Mouse (Mus musculus) bone marrow macrophage, adult 2 months (primary cell): ENCODE measurements around the gene Pttg1ip. TPM values are rescaled to one million over a fixed set of nuclear protein-coding genes. Genes with fewer than 3 reads are reported as not detected.

Experiments
- H3K27ac ChIP-seq: 2 replicates; pipeline ENCODE4 v1.5.1; 2012; ENCODE audit warnings: low read depth, low read length; ENCODE audit not compliant: insufficient read depth
- H3K4me1 ChIP-seq: 2 replicates; pipeline ENCODE4 v1.6.1; 2012; ENCODE audit warnings: low read length; ENCODE audit not compliant: control insufficient read depth, insufficient read depth
- H3K4me3 ChIP-seq: 2 replicates; pipeline ENCODE4 v1.5.1; 2012; ENCODE audit warnings: mild to moderate bottlenecking, low read length, moderate library complexity; ENCODE audit not compliant: insufficient read depth
- CTCF ChIP-seq: IDR thresholded peaks from 2 replicates; pipeline ENCODE4 v1.5.1; 2012; ENCODE audit warnings: low read depth, mild to moderate bottlenecking, low read length, moderate library complexity
- POLR2A ChIP-seq: IDR thresholded peaks from 2 replicates; pipeline ENCODE4 v1.6.1; 2012; ENCODE audit warnings: mild to moderate bottlenecking, low read depth, low read length, borderline replicate concordance
- polyA plus RNA-seq: library from polyadenylated mRNA; stranded (reverse); fragments of >200 nt; gene quantifications from 2 replicates; pipeline ENCODE4 v1.2.4, GENCODE M21; 2012; ENCODE audit not compliant: missing spikeins, insufficient read depth, insufficient read length

The Pttg1ip gene
- polyA plus RNA-seq, 1 experiment = 102 TPM

- Histone ChIP-seq H3K4me1 (peaks cover 15% of the 10 kb centered on the region), H3K4me3 (no peak overlapping the region), H3K27ac (no peak overlapping the region)
- TF ChIP-seq CTCF (no peak), POLR2A (no peak)
Observed at GRCm38 (mm10) chr10:77583795-77584422, 2.4 kb downstream of the Pttg1ip start.

- Histone ChIP-seq H3K27ac (no peak overlapping the region), H3K4me1 (peaks cover 12% of the 10 kb centered on the region), H3K4me3 (no peak overlapping the region)
- TF ChIP-seq POLR2A (no peak), CTCF (no peak)
Observed at GRCm38 (mm10) chr10:77586637-77587036, 5.1 kb downstream of the Pttg1ip start.

GRCm38 (mm10) chr10:77587091-77587775 lies 5.7 kb downstream of the Pttg1ip start:
- Histone ChIP-seq H3K4me1 (peaks cover 12% of the 10 kb centered on the region), H3K4me3 (no peak overlapping the region), H3K27ac (no peak overlapping the region)
- no peak for TF ChIP-seq POLR2A
- TF ChIP-seq CTCF = no peak

GRCm38 (mm10) chr10:77588036-77588435 lies 6.5 kb downstream of the Pttg1ip start:
- Histone ChIP-seq H3K4me3 (no peak overlapping the region), H3K4me1 (peaks cover 7% of the 10 kb centered on the region), H3K27ac (no peak overlapping the region)
- TF ChIP-seq POLR2A = no peak
- no peak for TF ChIP-seq CTCF

- Histone ChIP-seq H3K4me3 (no peak overlapping the region), H3K4me1 (no peaks in the 10 kb centered on the region), H3K27ac (no peak overlapping the region)
- TF ChIP-seq CTCF = no peak
- TF ChIP-seq POLR2A = no peak
Observed at GRCm38 (mm10) chr10:77589117-77589516, 7.6 kb downstream of the Pttg1ip start.

- Histone ChIP-seq H3K4me3 (no peak overlapping the region), H3K4me1 (no peaks in the 10 kb centered on the region)
Observed at GRCm38 (mm10) chr10:77589749-77590148, 8.2 kb downstream of the Pttg1ip start.

GRCm38 (mm10) chr10:77590812-77591211 lies 9.3 kb downstream of the Pttg1ip start:
- TF ChIP-seq CTCF (peak; percentile 34; the same call in 1 of the 2 replicates), POLR2A (no peak)
- Histone ChIP-seq H3K4me1 (no peaks in the 10 kb centered on the region), H3K4me3 (no peak overlapping the region), H3K27ac (no peak overlapping the region)

More at GRCm38 (mm10) chr10:77589749-77590148, 8.2 kb downstream of the Pttg1ip start:
- no peak overlapping the region for H3K27ac ChIP-seq
- TF ChIP-seq POLR2A (no peak), CTCF (no peak)

- Histone ChIP-seq H3K27ac (no peak overlapping the region), H3K4me3 (no peak overlapping the region), H3K4me1 (no peaks in the 10 kb centered on the region)
- TF ChIP-seq CTCF (no peak), POLR2A (no peak)
Observed at GRCm38 (mm10) chr10:77591546-77591945, 10.0 kb downstream of the Pttg1ip start.

- TF ChIP-seq POLR2A (no peak), CTCF (no peak)
Observed at GRCm38 (mm10) chr10:77596060-77596459, 14.5 kb downstream of the Pttg1ip start.

GRCm38 (mm10) chr10:77603021-77603420 lies 21.5 kb downstream of the Pttg1ip start:
- Histone ChIP-seq H3K27ac (no peak overlapping the region), H3K4me1 (peaks cover 7% of the 10 kb centered on the region; the same call in 1 of the 2 replicates), H3K4me3 (no peak overlapping the region)
- TF ChIP-seq CTCF (no peak), POLR2A (no peak)

More at GRCm38 (mm10) chr10:77596060-77596459, 14.5 kb downstream of the Pttg1ip start:
- no peaks in the 10 kb centered on the region for H3K4me1 ChIP-seq
- no peak overlapping the region for H3K4me3 ChIP-seq
- no peak overlapping the region for H3K27ac ChIP-seq
